Mouse (Mus musculus): ENCODE measurements around the gene Anapc2.
A peak's percentile ranks its signal among the peaks of the same experiment; 100 is the strongest.

Gene Anapc2

DNA sequence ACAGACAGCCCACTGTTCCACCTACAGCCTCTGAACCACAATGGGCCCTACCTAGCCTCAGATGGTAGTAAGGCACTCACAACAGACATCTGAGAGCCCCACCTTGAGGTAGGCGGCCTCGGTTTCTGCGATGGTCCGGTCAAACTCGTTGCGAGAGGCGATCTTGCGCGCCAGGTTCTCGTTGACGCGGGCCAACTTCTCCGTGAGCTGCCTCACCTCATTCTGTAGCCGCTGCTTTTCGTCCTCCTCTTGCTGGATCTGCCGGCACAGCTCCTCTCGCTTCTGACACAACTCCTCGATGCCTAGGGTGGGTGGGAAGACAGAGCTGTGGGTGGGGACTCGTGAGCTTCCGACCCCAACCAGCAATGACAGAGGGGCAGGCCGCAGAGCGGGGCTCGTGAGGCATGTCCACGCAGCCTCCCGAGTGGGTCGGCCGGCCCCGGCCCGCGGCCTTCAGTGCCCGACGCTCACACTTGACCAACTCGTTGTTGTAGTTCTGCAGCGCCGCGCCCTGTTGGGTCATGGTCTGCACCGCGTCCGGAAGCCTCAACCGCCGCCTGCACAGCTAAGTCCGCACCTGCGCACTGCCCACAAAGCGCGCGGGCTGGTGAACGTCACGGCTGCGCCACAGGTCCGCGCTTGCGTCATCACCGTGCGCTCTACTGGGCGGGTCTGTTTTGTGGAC lies at the start of gene Anapc2, which contains the start of gene Ssna1:
Anapc2 (plus strand) TSS at position 652 of the 685 bp plus-strand sequence.
Ssna1 (minus strand) TSS at position 612 of the 685 bp plus-strand sequence.
- peak; percentile 98 to 99 for DNase-seq (ENCODE audit: low spot score in 2 of 2)

DNA sequence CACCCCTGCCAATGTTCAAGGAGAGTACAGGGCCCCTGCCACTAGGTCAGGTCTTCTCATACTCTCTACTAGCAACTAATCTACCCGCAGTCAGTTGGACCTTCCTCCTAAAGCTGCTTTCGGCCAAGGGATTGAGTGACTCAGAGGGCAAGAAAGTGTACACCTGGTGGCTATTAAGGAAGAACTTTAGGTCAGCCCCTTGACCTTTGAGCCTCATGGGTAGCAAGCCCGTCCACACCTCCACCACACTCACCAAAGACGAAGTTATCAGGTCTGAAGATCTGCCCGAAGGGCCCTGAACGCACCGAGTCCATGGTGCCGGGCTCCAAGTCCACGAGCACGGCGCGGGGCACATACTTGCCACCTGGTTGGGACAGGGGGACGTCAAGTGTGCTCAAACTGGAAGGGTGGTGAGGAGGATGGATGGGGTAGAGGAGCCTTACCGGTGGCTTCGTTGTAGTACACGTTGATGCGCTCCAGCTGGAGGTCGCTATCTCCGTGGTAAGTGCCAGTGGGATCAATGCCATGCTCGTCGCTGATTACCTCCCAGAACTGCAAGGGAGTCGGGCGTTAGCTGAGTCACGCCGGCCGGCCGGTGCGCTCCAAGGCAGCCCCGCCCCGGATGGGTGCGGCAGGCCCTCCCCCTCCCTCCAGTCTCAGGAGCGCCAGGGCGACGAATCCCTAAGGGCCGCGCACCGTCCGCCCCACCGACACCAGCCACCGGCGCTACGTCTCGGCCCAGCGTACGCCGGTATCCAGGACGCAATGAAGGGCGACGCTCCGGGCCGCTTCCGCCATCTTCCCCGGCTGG lies 48.4 kb upstream of the Anapc2 start:
- peak; percentile 93 to 95 for DNase-seq (ENCODE audit: low spot score in 2 of 2)

- DNase-seq (ENCODE audit: low spot score in 2 of 2): no peak
These were observed 47.8 kb upstream of the Anapc2 start, which contains the start of gene Tubb4b for GRCm38 (mm10) chr2:25224492-25224765. Gene Tubb4b, minus strand, starts transcription at chr2:25224702.

DNA sequence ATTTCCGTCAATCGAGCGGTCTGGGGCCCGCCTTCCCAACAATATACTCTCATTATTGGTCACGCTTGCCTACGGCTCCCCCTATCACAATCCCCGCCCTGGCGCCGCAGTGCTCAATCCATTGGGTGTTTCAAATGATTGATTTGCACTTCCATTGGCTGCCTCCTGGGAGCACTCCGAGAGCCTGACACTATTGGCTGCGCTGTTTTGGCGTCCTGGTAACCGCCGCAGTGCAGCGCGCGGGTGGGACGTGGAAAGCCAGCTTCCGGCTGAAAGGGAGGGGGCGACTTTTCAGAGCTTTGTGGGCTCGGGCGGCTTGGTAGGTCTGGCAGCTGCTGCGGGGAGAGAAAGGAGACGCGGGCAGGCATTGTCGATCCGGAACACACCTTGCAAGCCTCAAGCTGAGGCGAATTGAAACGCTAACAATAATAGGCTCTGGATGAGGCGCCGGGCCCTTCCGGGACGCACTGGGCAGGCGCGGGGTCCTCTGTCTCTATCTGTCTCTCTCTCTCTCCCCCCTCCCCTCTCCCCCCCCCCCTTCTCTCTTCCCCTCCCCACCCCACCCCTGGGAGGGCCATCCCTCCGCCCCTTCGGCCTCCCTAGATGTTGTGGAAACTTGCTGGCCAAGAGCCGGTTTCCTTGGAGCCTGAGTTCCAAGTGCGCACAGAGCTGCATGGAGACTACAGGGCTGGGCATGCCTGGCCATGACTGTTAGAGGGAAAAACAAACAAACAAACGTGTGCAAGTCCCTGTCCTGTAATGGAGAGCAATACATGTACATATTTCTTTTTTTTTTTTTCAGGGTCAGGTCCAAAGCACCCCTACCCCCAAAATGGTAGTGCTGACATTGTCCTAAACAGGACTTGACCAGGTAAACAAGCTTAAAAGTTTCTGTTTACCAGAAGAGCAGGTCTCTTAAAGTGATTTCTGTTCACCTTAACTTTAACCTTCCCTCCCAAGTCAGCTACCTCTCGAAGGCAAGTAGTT lies 47.2 kb upstream of the Anapc2 start:
- DNase-seq (ENCODE audit: low spot score in 2 of 2): peak; percentile 96 to 98

DNA sequence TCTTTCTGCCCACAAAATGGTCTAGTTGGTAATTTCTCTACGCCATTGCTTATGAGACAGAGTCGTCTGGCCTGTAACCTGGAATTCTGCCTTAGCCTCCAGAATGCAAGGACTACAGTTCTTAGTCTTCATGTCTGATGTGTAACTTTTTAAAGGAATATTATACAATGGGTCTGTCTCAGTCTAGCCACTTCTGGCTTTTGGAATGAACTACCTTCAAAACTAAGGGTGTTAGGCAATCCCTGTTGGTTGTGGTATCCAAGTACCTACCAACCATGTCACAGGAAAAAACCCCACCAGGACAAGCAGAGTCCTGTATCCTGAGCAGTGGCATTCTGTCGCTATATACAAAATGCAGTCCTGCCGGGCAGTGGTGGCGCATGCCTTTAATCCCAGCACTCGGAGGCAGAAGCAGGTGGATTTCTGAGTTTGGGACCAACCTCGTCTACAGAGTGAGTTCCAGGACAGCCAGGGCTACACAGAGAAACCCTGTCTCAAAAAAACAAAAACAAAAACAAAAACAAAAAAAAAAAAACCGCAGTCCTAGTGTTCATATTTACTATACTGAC lies 46.4 kb upstream of the Anapc2 start:
- DNase-seq (ENCODE audit: low spot score in 2 of 2): no peak

DNA sequence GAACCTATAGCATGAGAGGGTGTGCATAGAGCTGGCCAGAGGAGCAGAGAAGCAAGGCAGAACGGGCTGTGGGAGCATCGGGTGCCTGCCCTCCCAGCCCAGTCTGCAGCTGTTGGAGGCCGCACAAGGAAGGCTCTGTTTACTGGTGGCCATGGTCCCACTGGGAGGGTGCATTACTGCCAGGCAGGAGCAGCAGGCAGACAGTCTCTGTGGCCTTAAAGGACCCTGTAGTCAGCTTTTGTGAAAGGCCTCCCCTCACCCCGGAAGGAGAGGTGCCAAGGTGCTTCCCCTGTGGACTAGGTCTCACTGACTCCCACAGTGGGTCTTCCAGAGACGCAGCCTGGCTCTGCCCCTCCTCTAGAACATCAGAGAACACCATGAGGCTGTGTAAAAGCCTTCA lies 45.4 kb upstream of the Anapc2 start:
- no peak for DNase-seq (ENCODE audit: low spot score in 2 of 2)

- no peak for DNase-seq (ENCODE audit: low spot score in 2 of 2)
These were observed 44.9 kb upstream of the Anapc2 start for GRCm38 (mm10) chr2:25227406-25227805.

DNA sequence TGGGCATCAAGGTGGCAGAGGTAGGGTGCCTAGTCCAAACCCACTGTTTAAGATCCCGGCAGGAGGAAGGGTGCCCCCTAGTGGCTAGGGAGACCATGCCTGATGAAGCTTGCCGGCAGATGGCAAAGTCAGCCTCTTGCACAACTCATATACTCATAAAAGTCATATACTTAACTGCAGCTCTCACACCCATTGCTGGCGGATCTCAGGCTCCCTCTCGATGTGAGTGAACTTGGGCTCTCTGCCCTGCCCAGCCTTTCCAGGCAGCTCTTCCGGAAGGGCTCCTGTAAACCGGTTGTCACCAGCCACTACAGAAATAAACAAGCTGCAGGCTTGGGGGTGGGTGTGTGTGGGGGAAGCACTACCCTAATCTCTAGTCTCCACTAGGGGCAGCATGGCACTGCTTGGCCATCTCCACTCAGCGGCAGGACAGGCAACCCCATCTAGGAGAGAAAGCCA lies 43.8 kb upstream of the Anapc2 start:
- DNase-seq (ENCODE audit: low spot score in 2 of 2): peak; percentile 91 to 97

DNA sequence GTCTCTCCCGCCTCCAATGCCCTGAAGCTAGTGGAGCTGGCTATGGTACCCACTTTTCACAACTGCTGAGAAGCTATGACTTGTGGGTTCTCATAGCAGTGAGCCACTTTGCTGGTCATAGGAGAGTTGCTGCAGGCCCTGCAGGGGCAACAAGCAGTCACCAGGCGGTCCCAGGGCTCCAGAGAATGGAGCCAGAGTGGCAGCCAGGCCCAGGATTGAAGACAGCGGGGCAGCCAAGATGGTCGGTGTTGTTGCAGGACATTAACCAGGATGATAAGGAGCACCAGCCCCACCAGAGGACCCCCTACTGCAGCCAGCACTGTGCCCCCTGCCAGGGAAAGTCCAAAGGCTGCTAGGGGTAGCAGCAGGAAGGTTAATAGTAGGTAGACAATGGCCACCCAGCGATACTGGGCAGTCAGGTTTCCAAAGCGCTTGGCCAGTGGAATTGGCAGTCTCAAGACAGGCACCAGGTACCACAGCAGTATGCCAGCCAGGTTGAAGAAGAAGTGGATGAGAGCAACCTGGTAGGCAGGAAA lies 43.2 kb upstream of the Anapc2 start:
- DNase-seq (ENCODE audit: low spot score in 2 of 2): no peak

DNA sequence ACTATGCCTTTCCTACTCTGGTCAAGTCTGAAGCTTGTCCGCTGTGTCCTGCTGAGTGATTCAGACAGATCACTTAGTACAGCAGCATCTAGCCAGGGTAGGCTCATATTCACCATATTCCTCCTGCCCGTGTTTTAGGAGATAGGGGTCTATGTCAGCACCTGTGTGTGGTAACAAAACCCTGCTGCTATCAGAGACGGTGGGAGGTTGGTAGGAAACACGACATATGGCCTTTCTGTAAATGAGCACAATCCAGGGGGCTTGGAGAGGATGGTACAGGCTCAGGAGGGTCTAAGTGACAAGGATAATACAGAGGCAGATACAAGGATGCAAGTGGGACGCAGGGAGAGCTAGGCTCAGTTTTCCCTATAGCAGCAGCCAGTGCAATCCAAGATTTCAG lies 42.7 kb upstream of the Anapc2 start:
- no peak for DNase-seq (ENCODE audit: low spot score in 2 of 2)

GRCm38 (mm10) chr2:25230581-25230980 lies 41.7 kb upstream of the Anapc2 start:
- no peak for DNase-seq (ENCODE audit: low spot score in 2 of 2)

DNA sequence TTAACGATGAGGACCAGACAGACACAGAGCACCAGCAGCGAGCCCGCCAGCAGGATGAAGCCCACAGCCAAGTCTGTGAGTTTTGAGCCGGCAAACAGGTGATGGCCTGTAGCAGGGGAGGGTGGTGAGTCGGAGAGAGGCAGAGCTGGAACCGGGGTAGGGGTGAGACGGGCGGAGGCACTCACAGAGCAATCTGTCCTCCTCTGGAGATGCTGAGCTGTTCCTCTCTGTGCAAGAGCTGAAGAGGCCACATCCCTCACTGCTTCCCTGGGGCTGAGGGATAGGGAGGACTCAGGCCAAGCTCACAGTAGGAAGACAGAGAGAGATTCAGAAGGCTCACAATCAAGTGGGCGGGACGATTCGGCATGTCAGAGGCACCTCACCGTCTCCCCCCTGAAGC lies 41.2 kb upstream of the Anapc2 start:
- DNase-seq (ENCODE audit: low spot score in 2 of 2): no peak

DNA sequence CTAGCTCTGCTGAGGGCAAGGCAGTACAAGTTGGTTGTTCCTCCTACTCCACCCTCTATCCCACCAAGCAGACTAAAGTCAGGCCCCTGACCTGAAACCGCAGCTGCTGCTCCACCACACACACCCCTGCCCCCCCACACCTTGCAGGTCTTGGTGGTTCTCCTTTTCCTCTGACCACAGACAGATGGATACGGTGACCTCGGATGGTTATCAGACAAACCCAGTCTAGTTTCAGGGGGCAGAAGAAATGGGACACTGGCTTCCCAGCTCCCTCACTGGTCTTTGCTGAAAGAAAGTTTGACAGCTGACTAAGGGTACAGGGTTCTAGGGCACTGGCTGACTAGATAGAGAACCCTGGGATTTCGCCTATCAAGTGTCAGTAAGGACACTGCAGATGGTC lies 38.9 kb upstream of the Anapc2 start:
- no peak for DNase-seq (ENCODE audit: low spot score in 2 of 2)

- no peak for DNase-seq (ENCODE audit: low spot score in 2 of 2)
These were observed 38.2 kb upstream of the Anapc2 start, which contains the start of gene Slc34a3 for GRCm38 (mm10) chr2:25234050-25234449. Gene Slc34a3, minus strand, starts transcription at chr2:25234364.

DNA sequence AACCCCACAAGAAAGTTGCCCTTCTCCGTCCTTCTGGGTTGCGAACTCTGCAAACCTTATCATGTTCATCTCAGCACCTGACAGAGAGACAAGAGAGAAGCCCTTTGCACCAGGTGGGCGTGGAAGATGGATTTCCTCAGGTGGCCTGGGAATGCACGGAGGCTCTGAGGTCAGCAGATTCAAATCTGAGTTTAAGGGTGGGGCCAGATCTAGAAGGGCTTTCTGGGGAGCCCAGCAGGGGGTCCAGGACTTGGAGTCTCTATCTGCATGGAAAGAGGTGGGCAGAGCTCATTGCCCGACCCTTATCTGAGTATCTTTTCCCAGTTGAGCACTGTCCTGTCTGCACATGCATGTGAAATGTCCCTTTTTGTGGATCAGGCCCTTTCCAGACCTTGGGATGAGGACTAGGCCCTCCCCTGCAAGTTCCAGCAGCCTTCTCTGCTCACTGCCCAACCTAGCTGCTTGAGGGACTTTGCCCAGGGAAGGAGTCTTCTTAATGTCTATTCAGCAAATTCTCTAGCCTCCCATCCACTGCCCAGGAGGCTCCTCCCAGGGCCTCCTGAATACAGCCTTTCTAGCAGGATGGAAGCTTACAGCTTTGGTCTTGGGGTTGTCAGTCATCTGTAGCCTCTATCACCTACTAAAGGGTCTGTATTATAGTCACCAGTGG lies 37.6 kb upstream of the Anapc2 start:
- no peak for DNase-seq (ENCODE audit: low spot score in 2 of 2)

GRCm38 (mm10) chr2:25236614-25237013 lies 35.7 kb upstream of the Anapc2 start, which contains the start of gene Rnf224:
Gene Rnf224, minus strand, starts transcription at chr2:25236787.
- DNase-seq (ENCODE audit: low spot score in 2 of 2): no peak

DNA sequence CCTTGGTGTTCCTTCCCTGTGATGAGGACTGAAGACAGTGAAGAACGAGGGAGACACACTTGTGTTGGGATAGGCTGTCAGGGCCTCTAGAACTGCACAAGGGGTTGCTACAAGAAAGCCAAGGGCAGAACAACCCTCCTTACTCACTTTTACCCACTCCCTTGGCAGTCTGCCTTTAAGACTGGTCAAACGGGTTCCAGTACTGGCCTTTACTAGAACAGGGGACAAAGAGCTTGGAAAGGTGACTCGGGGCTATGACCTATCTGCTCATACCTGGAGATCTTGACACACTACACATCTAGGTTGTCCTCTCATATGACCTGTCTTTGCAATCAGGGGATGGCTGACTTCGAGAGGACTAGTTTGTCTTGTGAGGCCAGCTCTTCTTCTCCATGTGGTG lies 34.8 kb upstream of the Anapc2 start:
- no peak for DNase-seq (ENCODE audit: low spot score in 2 of 2)

DNA sequence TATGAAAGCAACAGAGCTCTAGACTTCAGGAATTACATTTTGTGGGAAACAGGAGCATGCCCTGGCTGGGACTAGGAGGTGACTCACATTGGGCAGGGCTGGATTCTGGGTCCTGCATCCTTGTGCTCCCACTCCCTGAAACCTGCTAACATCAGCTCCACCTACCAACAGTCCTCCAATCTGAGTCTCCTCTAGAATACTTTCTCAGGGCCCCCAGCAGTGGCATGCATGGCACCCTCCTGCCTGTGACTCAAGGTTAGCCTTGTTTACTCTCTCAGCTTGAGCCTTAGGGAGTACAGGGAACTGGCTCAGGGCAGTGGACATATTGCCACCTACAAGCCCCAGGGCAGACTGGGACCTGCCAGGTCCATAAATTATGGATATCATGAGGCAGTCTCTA lies 34.2 kb upstream of the Anapc2 start:
- no peak for DNase-seq (ENCODE audit: low spot score in 2 of 2)

GRCm38 (mm10) chr2:25239766-25240165 lies 32.5 kb upstream of the Anapc2 start:
- DNase-seq (ENCODE audit: low spot score in 2 of 2): no peak

GRCm38 (mm10) chr2:25240310-25240709 lies 32.0 kb upstream of the Anapc2 start:
- no peak for DNase-seq (ENCODE audit: low spot score in 2 of 2)
